ENCODE assay signal across 25 mouse cellular contexts in genomic region chr17:17396869-17397268, GRCm38 (mm10). TPM values are rescaled to one million over a fixed set of nuclear protein-coding genes. Genes with fewer than 3 reads are reported as not detected.
DNase-seq lines count a peak whose midpoint lies in the region; ATAC-seq lines count a peak whose summit lies in the region.
"Had no signal": no experiment of that assay in that cellular context is flagged by ENCODE, and none has a peak within 500 bp of the region (broad histone marks: within the 10 kb centered on the region; RNA-seq: fewer than 3 reads in every experiment).

No protein-coding gene starts in this region.

- H3K9me3 ChIP-seq in midbrain, embryonic 11.5 days (ENCODE audit: control insufficient read depth, low read length) = no peaks in the 10 kb centered on the region
- no peaks in the 10 kb centered on the region for H3K9me3 ChIP-seq in midbrain, embryonic 10.5 days (replicated peaks)
- H3K9me3 ChIP-seq in forebrain, embryonic 11.5 days (ENCODE audit: control insufficient read depth, low read length) = no peaks in the 10 kb centered on the region
- H3K9me3 ChIP-seq in forebrain, embryonic 15.5 days = no peaks in the 10 kb centered on the region
- H3K9me3 ChIP-seq: embryonic facial prominence, embryonic 15.5 days; G1E; heart, embryonic 15.5 days; hindbrain, embryonic 13.5 days had no signal

- H3K27me3 ChIP-seq in midbrain, embryonic 11.5 days (ENCODE audit: control insufficient read depth, insufficient read depth, low read length) = no peaks in the 10 kb centered on the region; the same call in 1 of the 2 replicates
- H3K27me3 ChIP-seq in midbrain, embryonic 10.5 days (ENCODE audit: low read depth, poor library complexity, severe bottlenecking) = no peaks in the 10 kb centered on the region
- H3K27me3 ChIP-seq in forebrain, embryonic 11.5 days (ENCODE audit: control insufficient read depth, insufficient read depth, low read length) = no peaks in the 10 kb centered on the region
- no peaks in the 10 kb centered on the region for H3K27me3 ChIP-seq in forebrain, embryonic 15.5 days
- H3K27me3 ChIP-seq: embryonic facial prominence, embryonic 15.5 days; heart, embryonic 15.5 days; hindbrain, embryonic 13.5 days; Patski had no signal

- ATAC-seq in midbrain, embryonic 11.5 days (ENCODE audit: low FRiP score) = peak; percentile 31
- ATAC-seq in forebrain, embryonic 11.5 days (replicated peaks; ENCODE audit: low FRiP score) = peak; percentile 64
- 0 out of 2 replicates have a peak, but pooled peaks have one; percentile 30 for ATAC-seq in forebrain, embryonic 15.5 days (replicated peaks)
- ATAC-seq: CD4-positive, CD25-positive, alpha-beta regulatory T cell, adult 4 months; hindbrain, postnatal 0 days; Patski had no signal

- no peak overlapping the region for H3K4me2 ChIP-seq in midbrain, embryonic 11.5 days
- no peak overlapping the region for H3K4me2 ChIP-seq in forebrain, embryonic 11.5 days (ENCODE audit: low read depth, low read length, severe bottlenecking)
- H3K4me2 ChIP-seq in forebrain, embryonic 15.5 days (replicated peaks) = no peak overlapping the region
- H3K4me2 ChIP-seq: embryonic facial prominence, embryonic 15.5 days; heart, embryonic 11.5 days; heart, embryonic 15.5 days; hindbrain, embryonic 13.5 days had no signal

- WGBS in midbrain, embryonic 11.5 days = 9% methylated on average over 1 of the region's 1 CpGs
- 28% methylated on average over 1 of the region's 1 CpGs for WGBS in midbrain, embryonic 10.5 days
- 13% methylated on average over 1 of the region's 1 CpGs for WGBS in forebrain, embryonic 11.5 days
- 5% methylated on average over 1 of the region's 1 CpGs for WGBS in forebrain, embryonic 15.5 days

- no peak overlapping the region for H3K4me3 ChIP-seq in midbrain, embryonic 11.5 days (ENCODE audit: low read depth, low read length)
- H3K4me3 ChIP-seq in midbrain, embryonic 10.5 days = no peak overlapping the region
- no peak overlapping the region for H3K4me3 ChIP-seq in forebrain, embryonic 11.5 days (ENCODE audit: low read depth, low read length)
- H3K4me3 ChIP-seq in forebrain, embryonic 15.5 days = no peak overlapping the region
- H3K4me3 ChIP-seq: embryonic facial prominence, embryonic 15.5 days; heart, embryonic 15.5 days; hindbrain, embryonic 13.5 days had no signal

- DNase-seq in midbrain, embryonic 11.5 days (ENCODE audit: low spot score, missing footprints) = no peak
- DNase-seq in midbrain, embryonic 10.5 days (ENCODE audit: low spot score) = no peak
- DNase-seq in forebrain, embryonic 11.5 days (ENCODE audit: low spot score) = no peak
- DNase-seq in retina, embryonic 14.5 days (ENCODE audit: low spot score) = peak; percentile 59
- DNase-seq in cerebellum, adult 8-10 months = no peak
- DNase-seq in thymus, postnatal 0 days (ENCODE audit: low spot score) = no peak
- no peak for DNase-seq in heart, adult 11 months
- DNase-seq: adrenal gland, adult 8-10 months; B cell, adult 2 months; cerebellum, adult 11-12 months; cerebellum, postnatal 14 days; embryo, embryonic 11 days; gastrocnemius, postnatal 36 days; heart, adult 18-20 months; heart, postnatal 14 days; kidney, adult 18-20 months had no signal

- H3K4me1 ChIP-seq in midbrain, embryonic 11.5 days (ENCODE audit: control insufficient read depth, insufficient read depth, low read length) = no peaks in the 10 kb centered on the region
- H3K4me1 ChIP-seq in midbrain, embryonic 10.5 days = peaks cover 9% of the 10 kb centered on the region; the same call in 1 of the 2 replicates
- peaks cover 4% of the 10 kb centered on the region; the same call in 1 of the 2 replicates for H3K4me1 ChIP-seq in forebrain, embryonic 11.5 days (replicated peaks; ENCODE audit: control insufficient read depth, insufficient read depth, low read length)
- H3K4me1 ChIP-seq in forebrain, embryonic 15.5 days = peaks cover 18% of the 10 kb centered on the region
- H3K4me1 ChIP-seq: heart, embryonic 15.5 days; hindbrain, embryonic 13.5 days had no signal

- no peak overlapping the region for H3K27ac ChIP-seq in midbrain, embryonic 11.5 days (ENCODE audit: low read depth, low read length)
- H3K27ac ChIP-seq in midbrain, embryonic 10.5 days (replicated peaks) = no peak overlapping the region
- peak overlapping the region; percentile 48; the same call in 1 of the 2 replicates for H3K27ac ChIP-seq in forebrain, embryonic 11.5 days (ENCODE audit: low read depth, low read length)
- H3K27ac ChIP-seq in forebrain, embryonic 15.5 days (replicated peaks) = peak overlapping the region; percentile 20
- H3K27ac ChIP-seq: embryonic facial prominence, embryonic 15.5 days; heart, embryonic 15.5 days; hindbrain, embryonic 13.5 days; hindbrain, postnatal 0 days had no signal

- H3K9ac ChIP-seq in midbrain, embryonic 11.5 days (ENCODE audit: low read length) = no peak overlapping the region
- H3K9ac ChIP-seq in forebrain, embryonic 11.5 days (ENCODE audit: low read length) = no peak overlapping the region
- H3K9ac ChIP-seq in forebrain, embryonic 15.5 days (replicated peaks) = no peak overlapping the region
- H3K9ac ChIP-seq: embryonic facial prominence, embryonic 15.5 days; heart, embryonic 15.5 days; hindbrain, embryonic 13.5 days had no signal

- no peaks in the 10 kb centered on the region; the same call in 1 of the 2 replicates for H3K36me3 ChIP-seq in midbrain, embryonic 11.5 days (ENCODE audit: control insufficient read depth, insufficient read depth, low read length)
- H3K36me3 ChIP-seq in midbrain, embryonic 10.5 days = peaks cover 29% of the 10 kb centered on the region
- no peaks in the 10 kb centered on the region; the same call in 1 of the 2 replicates for H3K36me3 ChIP-seq in forebrain, embryonic 11.5 days (ENCODE audit: control insufficient read depth, insufficient read depth, low read length)
- peaks cover 3% of the 10 kb centered on the region; the same call in 1 of the 2 replicates for H3K36me3 ChIP-seq in forebrain, embryonic 15.5 days

RNA-seq across cellular contexts. Expression of gene Lix1, which starts 5.6 kb away (rescaled TPM):
- polyA plus RNA-seq in midbrain, embryonic 11.5 days (2014; fragmentation: Nextera tagmentation; extraction: Ambion mirVana) = 46.9 and 54.6 TPM in 2 replicates
- 82.7 and 96.2 TPM in 2 replicates for polyA plus RNA-seq in midbrain, embryonic 10.5 days (2016; fragmentation: Nextera tagmentation; extraction: Ambion mirVana)
- polyA plus RNA-seq in forebrain, embryonic 11.5 days (2014; fragmentation: Nextera tagmentation; extraction: Ambion mirVana) = 89.3 and 106 TPM in 2 replicates
- polyA plus RNA-seq in forebrain, embryonic 15.5 days (2015; fragmentation: Nextera tagmentation; extraction: Ambion mirVana) = 34.1 and 39.5 TPM in 2 replicates
- polyA plus RNA-seq in thymus, postnatal 0 days (2015; fragmentation: Nextera tagmentation; extraction: Ambion mirVana) = 0.24 and 0.36 TPM in 2 replicates
- polyA plus RNA-seq: G1E, Patski had no signal

RNA-seq across cellular contexts. Expression of gene Riok2, which starts 22.8 kb away (rescaled TPM):
- polyA plus RNA-seq in midbrain, embryonic 11.5 days (2014; fragmentation: Nextera tagmentation; extraction: Ambion mirVana) = 31.7 and 33.0 TPM in 2 replicates
- 28.5 and 28.7 TPM in 2 replicates for polyA plus RNA-seq in midbrain, embryonic 10.5 days (2016; fragmentation: Nextera tagmentation; extraction: Ambion mirVana)
- 29.6 and 33.6 TPM in 2 replicates for polyA plus RNA-seq in forebrain, embryonic 11.5 days (2014; fragmentation: Nextera tagmentation; extraction: Ambion mirVana)
- polyA plus RNA-seq in forebrain, embryonic 15.5 days (2015; fragmentation: Nextera tagmentation; extraction: Ambion mirVana) = 27.0 and 29.4 TPM in 2 replicates
- 31.2 and 32.0 TPM in 2 replicates for polyA plus RNA-seq in thymus, postnatal 0 days (2015; fragmentation: Nextera tagmentation; extraction: Ambion mirVana)

Comparison
In these comparisons a context has a peak if more than half of its experiments do, and no peak if none do; other contexts are left out.
1. H3K27ac ChIP-seq: peak in forebrain, embryonic 11.5 days (single experiment) and forebrain, embryonic 15.5 days (single experiment); none in midbrain, embryonic 11.5 days (single experiment) and midbrain, embryonic 10.5 days (single experiment).
2. RNA of gene Lix1, which starts 5.6 kb away (polyA plus RNA-seq): 89.3 to 106 TPM in forebrain, embryonic 11.5 days, 82.7 to 96.2 TPM in midbrain, embryonic 10.5 days, 46.9 to 54.6 TPM in midbrain, embryonic 11.5 days and 34.1 to 39.5 TPM in forebrain, embryonic 15.5 days; 0.24 to 0.36 TPM in thymus, postnatal 0 days; every median in the first group is over 10 times any median in the second.
3. Peak in every context shown above with its lines, with median percentiles within 50 percentile points of each other: ATAC-seq.